In genomic region chr11:74537352-74537751, GRCm38 (mm10) we compare ENCODE assay signal across 16 mouse cellular contexts.
"Had no signal": no experiment of that assay in that cellular context is flagged by ENCODE, and none has a peak within 500 bp of the region (broad histone marks: within the 10 kb centered on the region; RNA-seq: fewer than 3 reads in every experiment).

No protein-coding gene starts in this region.

- H3K4me3 ChIP-seq: lung, embryonic 15.5 days; megakaryocyte, embryonic 14.5 days; midbrain, embryonic 10.5 days; midbrain, embryonic 12.5 days; myocyte; neural tube, embryonic 12.5 days had no signal

- ATAC-seq: lung, postnatal 0 days; midbrain, embryonic 16.5 days had no signal

- H3K36me3 ChIP-seq: lung, embryonic 15.5 days; midbrain, embryonic 10.5 days; midbrain, embryonic 12.5 days; neural tube, embryonic 12.5 days had no signal

- H3K4me1 ChIP-seq: neural tube, embryonic 12.5 days had no signal

- H3K9ac ChIP-seq: liver, embryonic 14.5 days; lung, embryonic 15.5 days; midbrain, embryonic 12.5 days; neural tube, embryonic 12.5 days had no signal

- DNase-seq: lung, adult 2 months; lung, postnatal 4 days; midbrain, embryonic 14.5 days; right cerebral cortex, postnatal 14 days; thymus, adult 2 months; thymus, postnatal 25 days; thymus, postnatal 4 days had no signal

- H3K4me2 ChIP-seq: lung, embryonic 15.5 days; midbrain, embryonic 12.5 days; neural tube, embryonic 12.5 days had no signal

- H3K27ac ChIP-seq: liver, embryonic 14.5 days; lung, embryonic 15.5 days; midbrain, embryonic 10.5 days; midbrain, embryonic 12.5 days; neural tube, embryonic 12.5 days had no signal

- H3K27me3 ChIP-seq: lung, embryonic 15.5 days; neural tube, embryonic 12.5 days had no signal

- H3K9me3 ChIP-seq: lung, embryonic 15.5 days; megakaryocyte, embryonic 14.5 days; midbrain, embryonic 10.5 days; midbrain, embryonic 12.5 days; neural tube, embryonic 12.5 days had no signal
